ENCODE assay signal across 8 mouse cellular contexts in genomic region chr7:105810280-105810876, GRCm38 (mm10). TPM values are rescaled to one million over a fixed set of nuclear protein-coding genes. Genes with fewer than 3 reads are reported as not detected.
DNase-seq lines count a peak whose midpoint lies in the region; ATAC-seq and TF ChIP-seq lines count a peak whose summit lies in the region.

No protein-coding gene starts in this region.

- H3K4me2 ChIP-seq in kidney, embryonic 16.5 days (replicated peaks; ENCODE audit: low read depth, low read length), result peak overlapping the region; percentile 60
- H3K4me2 ChIP-seq in forebrain, embryonic 13.5 days, result peak overlapping the region; percentile 79
- H3K4me2 ChIP-seq in liver, embryonic 15.5 days, result peak overlapping the region; percentile 86

- DNase-seq in kidney, adult 9 months, result no peak
- DNase-seq in MEL (ENCODE audit: low read depth, low spot score), result no peak
- DNase-seq in layer of hippocampus, postnatal 10 days (ENCODE audit: low spot score in 2 of 2), result no peak
- no peak for DNase-seq in adrenal gland, postnatal 14 days
- DNase-seq in natural killer cell, adult 2 months (ENCODE audit: low spot score in 2 of 2), result no peak

- peak overlapping the region; percentile 77 for H3K4me3 ChIP-seq in kidney, embryonic 16.5 days (ENCODE audit: low read length)
- H3K4me3 ChIP-seq in MEL (ENCODE audit: control insufficient read depth in 1 of 2, insufficient read depth in 1 of 2, low read depth in 2 of 2, low read length in 2 of 2), result peak overlapping the region; percentile 78 to 91
- H3K4me3 ChIP-seq in forebrain, embryonic 13.5 days, result peak overlapping the region; percentile 75
- H3K4me3 ChIP-seq in liver, embryonic 15.5 days (replicated peaks), result peak overlapping the region; percentile 88

- H3K9me3 ChIP-seq in kidney, embryonic 16.5 days (ENCODE audit: low read length), result no peaks in the 10 kb centered on the region
- H3K9me3 ChIP-seq in MEL (replicated peaks; ENCODE audit: insufficient read depth, low read length), result no peaks in the 10 kb centered on the region
- H3K9me3 ChIP-seq in forebrain, embryonic 13.5 days (replicated peaks), result 0 out of 2 replicates have a peak, but pooled peaks cover 4% of the 10 kb centered on the region
- no peaks in the 10 kb centered on the region for H3K9me3 ChIP-seq in liver, embryonic 15.5 days (replicated peaks)

- no peaks in the 10 kb centered on the region for H3K27me3 ChIP-seq in kidney, embryonic 16.5 days (ENCODE audit: insufficient read depth, low read length)
- H3K27me3 ChIP-seq in MEL (ENCODE audit: control insufficient read depth in 1 of 2, insufficient read depth in 2 of 2, low read length in 2 of 2), result peaks cover 0 to 1% of the 10 kb centered on the region in 2 experiments; a peak in 1 of 4 replicates
- H3K27me3 ChIP-seq in forebrain, embryonic 13.5 days, result no peaks in the 10 kb centered on the region; the same call in 1 of the 2 replicates
- H3K27me3 ChIP-seq in liver, embryonic 15.5 days, result no peaks in the 10 kb centered on the region

- peaks cover 12% of the 10 kb centered on the region for H3K79me2 ChIP-seq in MEL (ENCODE audit: control insufficient read depth, insufficient read depth, low read length, poor library complexity)

- no peak for TF ChIP-seq CTCF in MEL (IDR thresholded peaks at IDR 0.05 in 2 of 3, conservative IDR thresholded peaks at IDR 0.05 in 1 of 3; ENCODE audit: control insufficient read depth in 1 of 3, insufficient read depth in 1 of 3, low read depth in 2 of 3, low read length in 3 of 3, poor library complexity in 1 of 3, severe bottlenecking in 1 of 3)

- TF ChIP-seq POLR2A in MEL (IDR thresholded peaks at IDR 0.05; ENCODE audit: control insufficient read depth in 1 of 2, insufficient read depth in 1 of 2, low read depth in 1 of 2, low read length in 2 of 2, poor library complexity in 1 of 2), result no peak

- 3% methylated on average over 37 of the region's 37 CpGs for WGBS in kidney, embryonic 16.5 days
- 5% methylated on average over 37 of the region's 37 CpGs for WGBS in forebrain, embryonic 13.5 days
- WGBS in liver, embryonic 15.5 days (ENCODE audit: insufficient replicate concordance), result 2% methylated on average over 37 of the region's 37 CpGs

- H3K4me1 ChIP-seq in kidney, embryonic 16.5 days (ENCODE audit: insufficient read depth, low read length), result peaks cover 15% of the 10 kb centered on the region
- peaks cover 0 to 17% of the 10 kb centered on the region in 2 experiments; a peak in 3 of 4 replicates for H3K4me1 ChIP-seq in MEL (ENCODE audit: control insufficient read depth in 1 of 2, insufficient read depth in 2 of 2, low read length in 2 of 2)
- H3K4me1 ChIP-seq in forebrain, embryonic 13.5 days, result peaks cover 10% of the 10 kb centered on the region
- H3K4me1 ChIP-seq in liver, embryonic 15.5 days (replicated peaks), result peaks cover 23% of the 10 kb centered on the region

- H3K36me3 ChIP-seq in kidney, embryonic 16.5 days (ENCODE audit: insufficient read depth, low read length), result peaks cover 24% of the 10 kb centered on the region
- peaks cover 5 to 17% of the 10 kb centered on the region in 2 experiments; a peak in 3 of 4 replicates for H3K36me3 ChIP-seq in MEL (ENCODE audit: control insufficient read depth in 1 of 2, insufficient read depth in 2 of 2, low read length in 2 of 2)
- H3K36me3 ChIP-seq in forebrain, embryonic 13.5 days (ENCODE audit: poor library complexity, severe bottlenecking), result peaks cover 27% of the 10 kb centered on the region
- H3K36me3 ChIP-seq in liver, embryonic 15.5 days (replicated peaks), result peaks cover 16% of the 10 kb centered on the region

- peak overlapping the region; percentile 80 for H3K27ac ChIP-seq in kidney, embryonic 16.5 days (ENCODE audit: low read length)
- H3K27ac ChIP-seq in MEL (ENCODE audit: control insufficient read depth, low read depth, low read length), result peak overlapping the region; percentile 68
- peak overlapping the region; percentile 89 for H3K27ac ChIP-seq in forebrain, embryonic 13.5 days
- peak overlapping the region; percentile 85 for H3K27ac ChIP-seq in liver, embryonic 15.5 days (replicated peaks)

- H3K9ac ChIP-seq in kidney, embryonic 16.5 days (replicated peaks; ENCODE audit: low read length), result peak overlapping the region; percentile 96
- peak overlapping the region; percentile 95 for H3K9ac ChIP-seq in MEL (ENCODE audit: control insufficient read depth, low read depth, low read length, poor library complexity, severe bottlenecking)
- peak overlapping the region; percentile 93 for H3K9ac ChIP-seq in forebrain, embryonic 13.5 days
- H3K9ac ChIP-seq in liver, embryonic 15.5 days, result peak overlapping the region; percentile 93

- peak; percentile 66; the same call in 1 of the 2 replicates for ATAC-seq in kidney, embryonic 16.5 days (ENCODE audit: low FRiP score, low TSS enrichment)
- no peak for ATAC-seq in forebrain, embryonic 13.5 days
- ATAC-seq in liver, embryonic 15.5 days (ENCODE audit: insufficient read depth), result peak; percentile 16; the same call in 1 of the 2 replicates

- TF ChIP-seq EP300 in MEL (IDR thresholded peaks at IDR 0.05; ENCODE audit: low read depth in 1 of 2, low read length in 2 of 2), result no peak; a peak in 1 of 4 replicates

- TF ChIP-seq RAD21 in MEL (IDR thresholded peaks at IDR 0.05; ENCODE audit: low read depth, low read length), result no peak

TF ChIP-seq in MEL, 35 proteins besides CTCF, POLR2A, EP300 and RAD21:
- no peak for TF ChIP-seq NRF1 (IDR thresholded peaks at IDR 0.05; ENCODE audit: insufficient read depth, low read depth, low read length, poor library complexity, severe bottlenecking)
- no peak for TF ChIP-seq MEF2A (IDR thresholded peaks at IDR 0.05; ENCODE audit: extremely low read depth, insufficient replicate concordance, low read depth, low read length, poor library complexity, severe bottlenecking)
- TF ChIP-seq POLR2AphosphoS2 (IDR thresholded peaks at IDR 0.05; ENCODE audit: low read length), result peak; percentile 15; the same call in 1 of the 2 replicates
- 0 out of 2 replicates have a peak, but pooled peaks have one; percentile 12 for TF ChIP-seq KAT2A (conservative IDR thresholded peaks at IDR 0.05; ENCODE audit: low read depth, low read length)
- no peak for TF ChIP-seq CHD2 (IDR thresholded peaks at IDR 0.05; ENCODE audit: low read length)
- TF ChIP-seq TBP (IDR thresholded peaks at IDR 0.05; ENCODE audit: low read depth, low read length), result no peak
- TF ChIP-seq MYC (IDR thresholded peaks at IDR 0.05; ENCODE audit: low read depth, low read length), result 0 out of 2 replicates have a peak, but pooled peaks have one; percentile 27
- 0 out of 2 replicates have a peak, but pooled peaks have one; percentile 10 for TF ChIP-seq SMC3 (IDR thresholded peaks at IDR 0.05; ENCODE audit: low read depth, low read length)
- no peak for TF ChIP-seq SIN3A (IDR thresholded peaks at IDR 0.05; ENCODE audit: low read length)
- TF ChIP-seq CHD1 (IDR thresholded peaks at IDR 0.05; ENCODE audit: low read depth, low read length), result 0 out of 2 replicates have a peak, but pooled peaks have one; percentile 70

RNA-seq across cellular contexts. Expression of gene Mrpl17, which starts 0.5 kb away (rescaled TPM):
- 378 and 386 TPM in 2 replicates for polyA plus RNA-seq in kidney, embryonic 16.5 days (2015; fragmentation: Nextera tagmentation; extraction: Ambion mirVana)
- total RNA-seq in MEL (2012; rRNA removed), result 198 and 230 TPM in 2 replicates
- 100 to 1,000 TPM in 1 of 2 experiments, not detected in 1; 196 TPM for polyA plus RNA-seq in MEL (2012; ENCODE audit: insufficient read depth in 1 of 2, insufficient read length in 2 of 2, low read depth in 1 of 2, low replicate concordance in 2 of 2, missing spikeins in 1 of 2)
- polyA plus RNA-seq in forebrain, embryonic 13.5 days (2015; fragmentation: Nextera tagmentation; extraction: Ambion mirVana), result 244 and 255 TPM in 2 replicates
- 213 and 216 TPM in 2 replicates for polyA plus RNA-seq in liver, embryonic 15.5 days (2015; fragmentation: Nextera tagmentation; extraction: Ambion mirVana)
- 100 to 1,000 TPM; 107 to 112 TPM for total RNA-seq in layer of hippocampus, postnatal 10 days (2021)
- total RNA-seq in adrenal gland, postnatal 14 days (2021), result 198 and 209 TPM in 2 replicates

RNA-seq across cellular contexts. Expression of gene Dchs1, which starts 22.9 kb away (rescaled TPM):
- 10.4 and 10.5 TPM in 2 replicates for polyA plus RNA-seq in kidney, embryonic 16.5 days (2015; fragmentation: Nextera tagmentation; extraction: Ambion mirVana)
- total RNA-seq in MEL (2012; rRNA removed), result 0.03 and 0.08 TPM in 2 replicates
- under 1 TPM in 1 of 2 experiments, not detected in 1; 0.11 TPM for polyA plus RNA-seq in MEL (2012; ENCODE audit: insufficient read depth in 1 of 2, insufficient read length in 2 of 2, low read depth in 1 of 2, low replicate concordance in 2 of 2, missing spikeins in 1 of 2)
- polyA plus RNA-seq in forebrain, embryonic 13.5 days (2015; fragmentation: Nextera tagmentation; extraction: Ambion mirVana), result 16.5 and 18.8 TPM in 2 replicates
- 0.76 and 0.82 TPM in 2 replicates for polyA plus RNA-seq in liver, embryonic 15.5 days (2015; fragmentation: Nextera tagmentation; extraction: Ambion mirVana)
- total RNA-seq in layer of hippocampus, postnatal 10 days (2021), result 10 to 100 TPM; 46.4 to 47.4 TPM
- total RNA-seq in adrenal gland, postnatal 14 days (2021), result 11.7 and 14.6 TPM in 2 replicates

RNA-seq across cellular contexts. Expression of gene Tpp1, which starts 58.3 kb away (rescaled TPM):
- 120 and 123 TPM in 2 replicates for polyA plus RNA-seq in kidney, embryonic 16.5 days (2015; fragmentation: Nextera tagmentation; extraction: Ambion mirVana)
- 17.5 and 17.6 TPM in 2 replicates for total RNA-seq in MEL (2012; rRNA removed)
- 10 to 100 TPM in 1 of 2 experiments, not detected in 1; 45.4 TPM for polyA plus RNA-seq in MEL (2012; ENCODE audit: insufficient read depth in 1 of 2, insufficient read length in 2 of 2, low read depth in 1 of 2, low replicate concordance in 2 of 2, missing spikeins in 1 of 2)
- 29.5 and 36.8 TPM in 2 replicates for polyA plus RNA-seq in forebrain, embryonic 13.5 days (2015; fragmentation: Nextera tagmentation; extraction: Ambion mirVana)
- 59.4 and 62.5 TPM in 2 replicates for polyA plus RNA-seq in liver, embryonic 15.5 days (2015; fragmentation: Nextera tagmentation; extraction: Ambion mirVana)
- 10 to 100 TPM; 31.6 to 38.3 TPM for total RNA-seq in layer of hippocampus, postnatal 10 days (2021)
- total RNA-seq in adrenal gland, postnatal 14 days (2021), result 74.8 and 75.4 TPM in 2 replicates
